Mouse (Mus musculus): Measurements from ENCODE around the gene Plxna4. TPM values are rescaled to one million over a fixed set of nuclear protein-coding genes. Genes with fewer than 3 reads are reported as not detected.

The Plxna4 gene
- polyA plus RNA-seq, 1 experiment from 2014 or later = 1.8 TPM

GRCm38 (mm10) chr6:32105547-32106275, 482.3 kb downstream of the Plxna4 start:
- H3K9me3 ChIP-seq (ENCODE audit: control insufficient read depth, low read length) = no peaks in the 10 kb centered on the region
- H3K27me3 ChIP-seq (replicated peaks; ENCODE audit: control insufficient read depth, insufficient read depth, low read length) = no peaks in the 10 kb centered on the region
- H3K36me3 ChIP-seq (ENCODE audit: control insufficient read depth, insufficient read depth, low read length) = no peaks in the 10 kb centered on the region
- no peak overlapping the region for H3K4me2 ChIP-seq
- ATAC-seq (replicated peaks; ENCODE audit: low FRiP score) (no peak), DNase-seq (ENCODE audit: low spot score) (no peak)
- WGBS = 38% methylated on average over 9 of the region's 9 CpGs
- no peaks in the 10 kb centered on the region for H3K4me1 ChIP-seq (replicated peaks; ENCODE audit: control insufficient read depth, insufficient read depth, low read length)
- H3K4me3 ChIP-seq (ENCODE audit: low read depth, low read length) = no peak overlapping the region
- H3K27ac ChIP-seq (ENCODE audit: low read depth, low read length) = no peak overlapping the region
- H3K9ac ChIP-seq (ENCODE audit: low read depth, low read length) = no peak overlapping the region
